Mouse (Mus musculus): ENCODE results near the gene Abcc9. TPM values are rescaled to one million over a fixed set of nuclear protein-coding genes. Genes with fewer than 3 reads are reported as not detected.
"Not testable (repeated sequence)": the region's sequence is repeated elsewhere in the genome, so short reads cannot be mapped to it uniquely, and the experiment has no call there.

The Abcc9 gene
- total RNA-seq, 2 experiments from 2014 or later = 236 to 257 TPM

DNA sequence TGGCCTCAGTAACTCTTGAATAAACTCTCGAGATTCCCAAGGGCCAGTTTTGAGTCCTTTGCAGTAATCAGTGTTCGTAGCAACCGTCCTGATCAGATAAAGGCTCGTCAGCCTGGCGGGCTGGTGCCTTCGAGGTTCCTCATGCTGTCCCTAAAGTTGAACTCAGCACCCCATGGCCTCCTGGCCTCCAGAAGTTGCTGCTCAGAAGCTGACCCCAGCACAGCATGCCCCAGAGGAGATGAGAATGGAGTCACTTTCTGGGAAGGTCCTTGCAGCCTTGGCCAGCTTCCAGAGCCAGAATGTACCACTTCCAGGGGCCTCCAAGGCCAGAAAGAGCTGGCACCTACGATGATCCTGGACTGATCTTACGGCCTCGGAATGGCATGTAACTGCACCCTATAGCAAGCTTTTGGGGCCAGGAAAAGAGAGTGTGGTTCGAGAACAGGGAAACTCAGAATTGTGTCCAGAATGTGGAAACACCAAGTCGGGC is 1.4 kb upstream of the Abcc9 start:
- DNase-seq = no peak

DNA sequence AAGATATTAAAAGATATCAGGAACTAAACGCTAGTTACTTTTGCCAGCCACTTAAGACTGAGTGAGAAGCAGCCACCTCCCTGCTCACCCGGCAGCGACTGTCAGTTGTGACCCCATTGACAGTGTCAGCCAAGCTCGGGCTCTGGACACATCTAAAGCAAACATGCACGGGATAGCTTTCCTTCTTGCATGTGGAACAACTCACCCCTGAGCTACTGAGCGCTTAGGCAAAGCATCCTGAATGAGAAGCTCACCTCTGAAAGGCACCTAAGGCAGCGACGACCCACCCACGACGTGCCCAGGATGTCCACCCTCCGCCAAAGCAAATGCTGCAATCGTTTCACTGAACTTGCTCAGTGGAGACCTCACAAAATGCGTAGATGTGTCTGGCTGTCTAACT is 954 bp downstream of the Abcc9 start:
- DNase-seq = peak; percentile 50 to 68

DNA sequence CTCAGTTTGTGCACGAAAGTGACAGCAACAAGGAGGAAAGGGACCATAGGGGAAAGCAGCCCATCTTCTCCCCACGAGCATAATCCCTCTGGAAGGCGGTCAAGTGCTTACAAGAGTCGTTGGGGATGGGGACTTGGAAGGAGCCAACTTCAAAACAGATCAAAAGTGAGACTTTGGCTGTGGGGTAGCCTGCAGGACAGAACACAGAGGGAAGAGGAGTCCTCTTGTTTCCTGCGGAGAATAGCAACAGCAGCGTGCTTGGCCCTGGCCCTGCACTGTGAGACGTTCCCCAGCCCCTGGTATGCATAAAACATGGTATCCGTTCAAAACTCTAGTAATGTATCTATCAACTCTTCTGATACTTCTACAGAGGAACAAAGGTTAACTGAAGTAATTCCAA is 1.4 kb downstream of the Abcc9 start:
- DNase-seq = no peak

GRCm38 (mm10) chr6:142692085-142692484 is 10.0 kb downstream of the Abcc9 start:
- DNase-seq = no peak

- DNase-seq = peak; percentile 74 to 84
Measured at GRCm38 (mm10) chr6:142689673-142690072, 12.4 kb downstream of the Abcc9 start.

GRCm38 (mm10) chr6:142682985-142683691 is 19.0 kb downstream of the Abcc9 start:
- DNase-seq = no peak

- peak; percentile 28 to 35 for DNase-seq
Measured at GRCm38 (mm10) chr6:142670021-142670420, 32.1 kb downstream of the Abcc9 start.

DNA sequence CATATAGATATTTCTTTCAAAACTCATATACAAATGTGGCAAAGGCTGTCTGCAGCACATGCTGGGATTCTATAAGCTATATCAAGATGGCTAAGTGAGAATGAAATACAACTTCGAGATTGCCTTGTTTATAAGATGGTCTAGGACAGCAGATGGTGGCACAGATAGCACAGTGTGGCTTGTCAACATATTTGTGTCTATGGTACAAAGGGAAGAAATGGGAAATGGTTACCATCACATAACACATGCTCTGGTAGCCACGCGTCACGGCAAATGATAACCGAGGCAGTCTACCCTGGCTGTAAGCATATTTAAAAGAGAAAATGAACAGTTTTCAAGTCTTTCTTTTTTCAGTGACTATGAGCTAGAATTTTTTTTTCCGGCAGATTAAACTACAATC is 32.8 kb downstream of the Abcc9 start:
- no peak for DNase-seq

DNA sequence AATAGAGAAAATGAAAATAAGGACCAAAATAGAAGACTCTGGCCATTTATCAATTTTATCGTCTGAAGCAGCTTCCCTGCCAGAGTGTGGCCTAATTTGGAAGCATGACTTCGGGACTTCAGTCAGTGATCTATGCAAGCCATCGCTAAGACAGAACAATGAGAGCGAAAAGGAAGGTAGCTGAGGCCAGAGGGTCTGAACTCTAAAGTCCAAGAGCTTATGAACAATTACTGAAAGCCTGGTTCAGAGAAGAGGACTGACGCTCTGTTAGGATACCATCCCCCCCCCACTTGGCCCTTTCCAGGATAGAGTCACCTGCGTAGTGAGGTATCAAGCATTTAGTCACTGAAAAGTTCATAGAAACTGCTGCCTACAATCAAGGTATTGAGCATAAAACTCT is 33.3 kb downstream of the Abcc9 start:
- peak in 1 of 2 experiments; percentile 37 for DNase-seq

DNA sequence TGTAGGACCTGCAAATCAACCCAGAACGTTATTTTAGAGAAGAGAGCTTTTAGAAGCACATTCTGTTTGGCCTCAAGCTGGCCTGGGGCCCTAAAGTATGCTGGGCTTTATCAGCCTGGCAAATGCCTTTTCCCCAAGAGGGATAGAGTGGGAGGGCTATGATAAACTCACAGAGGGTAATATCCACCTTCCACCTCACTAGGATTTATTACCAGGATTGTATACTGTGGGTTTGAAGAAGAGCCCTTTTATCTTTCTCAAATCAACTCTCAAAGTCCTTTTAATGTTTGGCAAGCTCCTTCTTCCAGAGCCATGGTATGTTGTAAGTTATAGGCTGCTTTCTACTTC is 33.7 kb downstream of the Abcc9 start:
- DNase-seq = no peak

DNA sequence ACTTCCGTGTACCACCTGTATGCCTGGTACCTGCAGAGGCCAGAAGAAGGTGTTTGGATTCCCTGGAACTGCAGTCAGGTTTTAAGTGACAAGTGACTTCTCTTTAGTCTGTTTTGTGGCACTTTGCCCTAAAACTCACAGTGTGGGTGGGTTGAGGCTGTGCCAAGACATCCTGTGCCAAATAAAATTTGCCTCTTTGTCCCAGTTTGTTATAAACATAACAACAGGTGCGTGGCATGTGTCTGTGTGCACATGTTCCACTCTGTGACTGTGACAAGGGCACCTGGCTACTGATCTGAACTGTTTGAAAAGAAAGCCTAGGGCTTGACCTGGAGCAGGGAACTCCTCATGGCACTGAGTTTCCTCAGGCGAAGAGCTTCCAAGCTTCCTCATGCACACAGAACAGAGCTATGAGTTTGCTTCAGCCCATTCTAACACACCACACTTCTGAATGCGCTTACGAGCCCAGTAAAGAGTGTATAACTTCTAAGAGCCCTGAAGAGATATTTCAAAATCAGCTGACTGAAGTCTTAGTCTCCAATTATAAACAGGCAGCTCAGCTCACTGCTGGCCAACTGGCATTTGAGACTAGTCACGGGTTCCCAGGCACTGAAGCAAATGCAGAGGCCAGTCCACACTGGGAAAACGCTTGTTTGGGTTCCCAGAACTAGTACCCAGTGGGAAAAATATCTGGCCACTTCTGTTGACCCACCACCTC is 34.3 kb downstream of the Abcc9 start:
- peak; percentile 84 to 88 for DNase-seq

GRCm38 (mm10) chr6:142662056-142662455 is 40.1 kb downstream of the Abcc9 start:
- DNase-seq = not testable (repeated sequence)

- DNase-seq = peak in 1 of 2 experiments; percentile 41
Measured at GRCm38 (mm10) chr6:142659038-142659437, 43.1 kb downstream of the Abcc9 start.

DNA sequence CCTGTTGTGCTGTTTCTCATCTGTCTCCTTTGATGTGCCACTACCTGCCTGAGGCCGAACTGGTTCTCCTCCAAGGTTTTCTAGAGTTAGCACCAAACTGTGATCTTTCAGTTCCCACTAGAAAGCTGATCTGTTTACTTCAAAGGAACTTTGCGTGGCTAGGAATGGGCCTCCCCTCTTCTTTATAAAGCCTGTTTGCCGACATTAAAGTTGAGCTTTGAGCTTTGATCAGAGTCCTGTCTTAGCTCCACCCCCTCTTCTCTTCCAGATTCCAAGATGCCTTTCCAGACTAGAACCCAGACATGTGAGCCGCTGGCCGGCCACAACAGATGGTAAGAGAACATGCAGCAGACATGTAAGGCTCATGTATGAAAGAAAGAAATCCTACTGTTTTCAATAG is 47.6 kb downstream of the Abcc9 start:
- no peak for DNase-seq

DNA sequence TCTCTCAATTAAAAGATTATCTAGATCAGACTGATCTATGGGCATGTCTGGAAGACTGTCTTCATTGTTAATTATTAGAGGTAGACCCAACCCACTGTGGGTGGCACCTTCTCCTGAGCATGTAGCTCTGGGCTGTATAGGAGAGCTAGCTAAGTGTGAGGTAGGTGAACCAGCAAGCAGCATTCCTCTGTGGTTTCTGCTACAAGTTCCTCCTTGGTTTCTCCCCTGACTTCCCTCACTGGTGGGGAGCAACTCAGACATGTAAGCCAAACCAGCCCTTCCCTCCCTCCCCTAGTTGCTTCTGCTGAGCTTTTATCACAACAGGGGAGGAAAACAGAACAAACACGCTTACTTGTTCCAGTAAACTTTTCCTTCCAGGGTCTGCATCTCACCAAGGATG is 49.9 kb downstream of the Abcc9 start:
- no peak for DNase-seq

GRCm38 (mm10) chr6:142649331-142649730 is 52.8 kb downstream of the Abcc9 start:
- DNase-seq = peak; percentile 38 to 58

DNA sequence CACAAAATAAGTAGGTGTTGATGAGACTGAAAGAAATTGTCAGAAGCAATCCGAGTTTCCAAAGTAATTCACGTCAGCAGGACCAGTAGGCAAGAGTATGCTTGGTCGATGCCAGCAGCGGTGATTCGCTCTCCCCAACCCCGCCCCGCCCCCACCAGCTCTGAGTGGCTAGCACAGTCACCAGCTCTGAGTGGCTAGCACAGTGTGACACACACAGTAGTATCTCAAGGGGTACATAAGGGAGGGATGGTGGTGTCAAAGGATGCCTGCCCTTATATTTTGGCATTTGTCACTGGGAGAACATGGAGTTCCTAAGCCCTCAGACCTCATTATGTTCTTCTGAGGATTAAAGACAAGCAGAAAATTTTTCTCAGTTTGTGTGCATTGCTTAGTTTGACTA is 56.6 kb downstream of the Abcc9 start:
- DNase-seq = no peak

DNA sequence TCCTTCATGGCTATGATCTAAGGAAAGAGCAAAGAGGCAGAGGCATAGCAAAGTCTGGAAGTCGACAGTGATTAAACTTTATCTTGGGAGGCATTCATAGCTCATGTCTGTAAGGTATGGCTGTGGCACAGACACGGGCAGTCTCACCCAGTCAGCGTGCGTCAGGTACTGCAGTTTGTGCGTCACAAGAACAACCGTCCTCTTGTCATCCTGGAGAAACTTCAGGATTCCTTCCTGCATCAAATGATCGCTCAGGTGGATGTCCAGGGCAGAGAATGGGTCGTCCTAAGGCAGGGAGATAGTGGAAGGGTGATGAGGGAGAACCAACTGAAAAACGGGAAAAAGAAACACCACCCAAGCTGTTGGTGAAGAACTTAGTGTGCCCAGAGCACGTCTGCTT is 62.8 kb downstream of the Abcc9 start:
- DNase-seq = no peak

DNA sequence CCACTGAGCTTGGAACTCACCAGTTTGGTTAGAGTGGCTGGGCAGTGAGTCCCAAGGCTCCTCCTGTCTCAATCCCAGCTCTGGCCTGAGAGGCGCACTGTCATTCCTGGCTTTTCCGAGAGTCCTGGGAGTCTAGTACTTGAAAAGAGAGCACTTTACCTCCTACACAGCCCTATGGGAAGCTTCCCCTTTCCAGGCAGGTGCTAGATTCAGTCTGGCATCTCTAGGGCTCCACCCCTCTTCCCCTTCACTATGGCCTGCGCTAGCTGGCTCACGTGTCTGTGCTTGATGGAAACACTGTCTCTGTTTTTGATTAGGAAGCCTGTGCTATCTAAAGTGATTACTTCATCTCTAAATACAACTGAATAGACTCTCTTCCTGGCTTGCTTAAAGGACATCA is 66.5 kb downstream of the Abcc9 start:
- DNase-seq = peak; percentile 19 to 43

DNA sequence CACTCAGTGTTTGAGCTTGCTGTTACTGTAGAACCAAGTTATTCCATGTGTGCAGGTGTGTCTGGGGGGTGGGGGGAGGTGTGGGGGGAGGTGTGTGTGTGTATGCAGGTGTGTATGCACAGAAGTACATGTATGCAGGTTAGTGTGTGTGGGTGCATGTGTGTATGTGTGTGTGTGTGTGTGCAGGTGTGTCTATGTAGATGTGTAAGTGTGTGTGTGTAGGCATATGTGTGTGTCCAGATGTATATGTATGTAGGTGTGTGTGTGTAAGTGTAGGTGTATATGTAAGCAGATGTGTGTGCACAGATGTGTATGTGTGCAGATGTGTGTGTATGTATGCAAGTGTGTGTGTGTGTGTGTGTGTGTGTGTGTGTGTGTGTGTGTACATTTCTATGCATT is 66.9 kb downstream of the Abcc9 start:
- no peak for DNase-seq

GRCm38 (mm10) chr6:142634530-142635184 is 67.5 kb downstream of the Abcc9 start:
- no peak for DNase-seq

- DNase-seq = no peak
Measured at GRCm38 (mm10) chr6:142623351-142623750, 78.8 kb downstream of the Abcc9 start.

DNA sequence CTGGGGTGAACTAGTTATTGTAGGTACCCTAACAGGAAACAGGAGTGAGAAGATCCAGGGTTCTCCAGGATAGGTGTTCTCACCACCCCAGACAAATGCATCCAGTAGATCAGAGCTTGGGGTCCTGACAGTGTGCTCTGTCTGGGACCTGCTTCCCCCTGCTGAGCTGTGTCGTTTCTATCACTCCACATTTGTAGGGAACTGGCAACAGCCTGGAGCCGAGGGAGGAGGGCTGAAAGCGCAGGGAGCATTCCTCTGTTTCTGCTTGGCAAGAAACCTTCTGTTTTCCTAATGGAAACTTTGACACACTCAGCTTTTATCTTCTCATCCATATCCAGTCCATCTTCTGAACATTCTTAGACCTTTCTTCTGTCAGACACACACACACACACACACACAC is 85.5 kb downstream of the Abcc9 start:
- DNase-seq = peak; percentile 54 to 61

All from heart, adult 18-20 months (tissue).